Comparison of ENCODE assay signal across 23 mouse cellular contexts in genomic region chr8:113502671-113503070, GRCm38 (mm10).
DNase-seq lines count a peak whose midpoint lies in the region; ATAC-seq and TF ChIP-seq lines count a peak whose summit lies in the region.
"Had no signal": no experiment of that assay in that cellular context is flagged by ENCODE, and none has a peak within 500 bp of the region (broad histone marks: within the 10 kb centered on the region; RNA-seq: fewer than 3 reads in every experiment).

No protein-coding gene starts in this region.

- no peaks in the 10 kb centered on the region for H3K9me3 ChIP-seq in lung, embryonic 15.5 days
- H3K9me3 ChIP-seq in lung, postnatal 0 days (ENCODE audit: low read length): no peaks in the 10 kb centered on the region
- H3K9me3 ChIP-seq: embryonic facial prominence, embryonic 13.5 days; embryonic facial prominence, embryonic 15.5 days; forebrain, embryonic 10.5 days; forebrain, embryonic 12.5 days had no signal

- H3K4me3 ChIP-seq in lung, embryonic 15.5 days: no peak overlapping the region
- H3K4me3 ChIP-seq in lung, postnatal 0 days (ENCODE audit: low read depth, low read length): no peak overlapping the region
- H3K4me3 ChIP-seq: embryonic facial prominence, embryonic 13.5 days; embryonic facial prominence, embryonic 15.5 days; erythroblast, embryonic 14.5 days; forebrain, embryonic 10.5 days; forebrain, embryonic 12.5 days had no signal

- no peak for TF ChIP-seq EP300 in lung, postnatal 0 days (IDR thresholded peaks at IDR 0.05)

- TF ChIP-seq CTCF in lung, postnatal 0 days (IDR thresholded peaks at IDR 0.05): no peak

- no peak overlapping the region for H3K4me2 ChIP-seq in lung, embryonic 15.5 days
- no peak overlapping the region for H3K4me2 ChIP-seq in lung, postnatal 0 days (replicated peaks; ENCODE audit: low read depth, low read length)
- H3K4me2 ChIP-seq: embryonic facial prominence, embryonic 13.5 days; embryonic facial prominence, embryonic 15.5 days; forebrain, embryonic 12.5 days had no signal

- 57% methylated on average over 4 of the region's 4 CpGs for WGBS in lung, embryonic 15.5 days
- WGBS in lung, postnatal 0 days: 51% methylated on average over 4 of the region's 4 CpGs

- no peaks in the 10 kb centered on the region for H3K27me3 ChIP-seq in lung, embryonic 15.5 days
- no peaks in the 10 kb centered on the region for H3K27me3 ChIP-seq in lung, postnatal 0 days (replicated peaks; ENCODE audit: insufficient read depth, low read length)
- H3K27me3 ChIP-seq: embryonic facial prominence, embryonic 13.5 days; embryonic facial prominence, embryonic 15.5 days; forebrain, embryonic 12.5 days had no signal

- H3K27ac ChIP-seq in lung, embryonic 15.5 days: no peak overlapping the region
- H3K27ac ChIP-seq in lung, postnatal 0 days (ENCODE audit: low read length): no peak overlapping the region
- H3K27ac ChIP-seq: embryonic facial prominence, embryonic 13.5 days; embryonic facial prominence, embryonic 15.5 days; forebrain, embryonic 10.5 days; forebrain, embryonic 12.5 days had no signal

- no peak for DNase-seq in lung, postnatal 25 days (ENCODE audit: low spot score)
- DNase-seq in lung, postnatal 0 days (ENCODE audit: low spot score): peak; percentile 43
- no peak for DNase-seq in lung, adult 18-20 months
- peak; percentile 4 for DNase-seq in lung, postnatal 14 days
- no peak for DNase-seq in liver
- DNase-seq in right cerebral cortex, adult 2 months (ENCODE audit: low spot score in 2 of 2): no peak
- DNase-seq: adrenal gland, adult 2 months; adrenal gland, postnatal 10 days; adrenal gland, postnatal 25 days; cerebellum, adult 11 months; cerebellum, adult 18-20 months; cerebellum, adult 8-10 months; cerebellum, adult 9-11 months; cerebellum, postnatal 14 days; cerebellum, postnatal 36 days; embryo, embryonic 11 days had no signal

- peak; percentile 46; the same call in 1 of the 2 replicates for ATAC-seq in lung, embryonic 15.5 days (ENCODE audit: borderline replicate concordance, extremely low read depth, low FRiP score, low TSS enrichment)
- no peak for ATAC-seq in lung, postnatal 0 days
- ATAC-seq: forebrain, embryonic 14.5 days had no signal

- no peak overlapping the region for H3K9ac ChIP-seq in lung, embryonic 15.5 days
- H3K9ac ChIP-seq in lung, postnatal 0 days (replicated peaks; ENCODE audit: low read depth): no peak overlapping the region
- H3K9ac ChIP-seq: embryonic facial prominence, embryonic 13.5 days; embryonic facial prominence, embryonic 15.5 days; forebrain, embryonic 12.5 days had no signal

- H3K4me1 ChIP-seq in lung, embryonic 15.5 days: no peaks in the 10 kb centered on the region
- H3K4me1 ChIP-seq in lung, postnatal 0 days (ENCODE audit: insufficient read depth, low read depth, low read length): no peaks in the 10 kb centered on the region
- H3K4me1 ChIP-seq: embryonic facial prominence, embryonic 15.5 days; forebrain, embryonic 10.5 days; forebrain, embryonic 12.5 days had no signal

- H3K36me3 ChIP-seq in lung, embryonic 15.5 days: no peaks in the 10 kb centered on the region
- no peaks in the 10 kb centered on the region for H3K36me3 ChIP-seq in lung, postnatal 0 days (ENCODE audit: insufficient read depth, low read length)
- H3K36me3 ChIP-seq: embryonic facial prominence, embryonic 13.5 days; embryonic facial prominence, embryonic 15.5 days; forebrain, embryonic 10.5 days; forebrain, embryonic 12.5 days had no signal

Comparison
In these comparisons a context has a peak if more than half of its experiments do, and no peak if none do; other contexts are left out.
1. DNase-seq: peak in lung, postnatal 0 days (single experiment) and lung, postnatal 14 days (single experiment); none in lung, postnatal 25 days (single experiment), lung, adult 18-20 months (0 of 2), liver (single experiment) and right cerebral cortex, adult 2 months (0 of 2).